Mouse (Mus musculus) right cerebral cortex, postnatal 10 days (tissue): Measurements from ENCODE around the gene Dhrs9.

Experiments used
- DNase-seq, 2 experiments: peaks; one replicate each; pipeline ENCODE4 v3.0.0; 2021; ENCODE audit warnings: low spot score in 2 of 2

The Dhrs9 gene

GRCm38 (mm10) chr2:69418294-69418881 is 38.1 kb downstream of the Dhrs9 start:
- DNase-seq = no peak

GRCm38 (mm10) chr2:69424829-69425228 is 44.6 kb downstream of the Dhrs9 start:
- no peak for DNase-seq

- no peak for DNase-seq
Observed at GRCm38 (mm10) chr2:69426081-69426480, 45.8 kb downstream of the Dhrs9 start.

- no peak for DNase-seq
Observed at GRCm38 (mm10) chr2:69427141-69427540, 46.9 kb downstream of the Dhrs9 start.

- peak; percentile 68 to 79 for DNase-seq
Observed at GRCm38 (mm10) chr2:69428116-69428515, 47.9 kb downstream of the Dhrs9 start.

- DNase-seq = no peak
Observed at GRCm38 (mm10) chr2:69441656-69442055, 61.4 kb downstream of the Dhrs9 start.

- peak in 1 of 2 experiments; percentile 39 for DNase-seq
Observed at GRCm38 (mm10) chr2:69445896-69446472, 65.7 kb downstream of the Dhrs9 start.

- no peak for DNase-seq
Observed at GRCm38 (mm10) chr2:69448581-69448980, 68.3 kb downstream of the Dhrs9 start.

- no peak for DNase-seq
Observed at GRCm38 (mm10) chr2:69451128-69451527, 70.9 kb downstream of the Dhrs9 start.
